Mouse (Mus musculus) left cerebral cortex, adult 11 months (tissue): ENCODE measurements around the gene Sp110.
"Not testable (repeated sequence)": the region's sequence is repeated elsewhere in the genome, so short reads cannot be mapped to it uniquely, and the experiment has no call there.

ENCODE experiments used
- DNase-seq: peaks from one replicate; pipeline ENCODE4 v3.0.0; 2022; ENCODE audit warnings: low spot score

Sp110 gene

DNA sequence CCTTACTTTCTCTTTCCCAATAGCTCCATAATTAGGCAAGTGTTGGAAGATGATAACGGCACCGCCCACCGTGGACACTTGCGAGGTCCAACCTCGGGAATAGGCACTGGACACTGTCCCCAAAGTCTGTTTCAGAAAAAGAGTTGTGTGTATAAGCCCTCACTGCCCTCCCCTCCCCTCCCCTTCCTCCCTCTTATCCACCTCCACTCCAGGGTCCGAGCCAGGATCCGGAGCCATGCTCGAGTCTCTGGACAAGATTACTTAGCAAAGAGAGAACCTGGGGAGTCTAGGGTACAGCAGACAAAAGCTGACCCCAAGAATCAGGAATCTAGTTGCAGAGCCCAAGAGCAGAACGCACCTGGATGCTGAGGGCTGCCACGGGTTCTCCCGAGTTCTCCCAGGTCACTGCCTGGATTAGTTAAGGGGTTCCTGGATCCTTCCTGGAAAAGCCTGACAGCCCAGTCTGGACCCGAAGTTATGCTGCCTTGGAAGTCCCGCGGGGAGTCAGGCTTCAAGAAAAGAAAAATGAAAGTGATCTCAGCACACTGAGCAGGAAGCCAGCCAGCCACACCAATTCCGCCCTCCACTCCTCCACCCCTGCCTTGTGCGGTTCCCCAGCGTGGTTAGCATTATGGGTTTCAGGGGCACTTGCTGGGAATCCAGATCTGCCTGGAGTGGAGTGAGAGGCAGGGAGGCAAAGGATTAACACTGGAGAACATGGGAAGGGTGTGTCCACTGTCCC is at the start of gene Sp110:
Sp110 (minus strand) TSS at position 547 of the 742 bp plus-strand sequence.
- DNase-seq = not testable (repeated sequence)

GRCm38 (mm10) chr1:85638144-85638543 is 39.5 kb upstream of the Sp110 start:
- DNase-seq = not testable (repeated sequence)

DNA sequence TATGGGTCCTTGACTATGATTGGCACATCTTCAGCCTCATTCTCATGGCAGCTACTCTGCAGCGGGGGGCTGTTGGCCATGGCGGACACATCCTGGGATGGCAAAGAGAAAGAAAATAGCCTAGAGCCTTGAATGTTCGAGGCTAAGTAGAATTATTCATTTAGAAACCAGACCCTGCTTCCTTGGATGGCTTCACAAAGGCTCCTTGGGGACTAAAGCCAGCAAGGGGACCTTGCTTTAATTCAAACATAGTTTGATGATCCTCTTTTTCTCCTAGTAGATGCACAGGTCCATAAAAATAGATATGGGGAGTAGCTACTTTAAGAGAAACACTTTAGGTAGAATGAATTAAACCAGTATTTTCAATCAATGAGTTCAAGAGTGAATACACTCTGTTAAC is 38.3 kb upstream of the Sp110 start:
- not testable (repeated sequence) for DNase-seq

GRCm38 (mm10) chr1:85618689-85619088 is 20.1 kb upstream of the Sp110 start:
- DNase-seq = not testable (repeated sequence)

DNA sequence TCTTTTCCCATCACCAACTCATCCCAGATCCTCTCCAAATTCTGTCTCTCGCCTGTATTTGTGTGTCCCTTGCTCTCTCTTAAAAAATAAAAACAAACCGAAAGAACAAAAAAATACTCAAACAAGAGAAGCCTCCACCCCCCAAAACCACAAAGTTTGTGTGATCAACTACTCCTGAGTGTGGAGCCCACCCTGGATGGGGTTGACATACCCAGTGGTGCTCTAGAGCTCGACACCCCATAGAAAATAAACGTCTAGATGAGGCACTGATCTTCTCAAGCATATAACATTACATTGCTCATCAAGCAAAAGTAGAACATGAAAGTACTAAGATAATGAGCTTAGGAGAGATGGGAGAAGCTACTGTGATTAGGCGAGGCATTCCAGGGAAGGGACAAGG is 18.5 kb upstream of the Sp110 start:
- DNase-seq = not testable (repeated sequence)

GRCm38 (mm10) chr1:85615819-85616218 is 17.2 kb upstream of the Sp110 start:
- not testable (repeated sequence) for DNase-seq

GRCm38 (mm10) chr1:85615096-85615495 is 16.5 kb upstream of the Sp110 start:
- DNase-seq = not testable (repeated sequence)

- DNase-seq = not testable (repeated sequence)
Observed at GRCm38 (mm10) chr1:85610581-85610980, 12.0 kb upstream of the Sp110 start.

GRCm38 (mm10) chr1:85608361-85608760 is 9.7 kb upstream of the Sp110 start:
- DNase-seq = not testable (repeated sequence)

- DNase-seq = not testable (repeated sequence)
Observed at GRCm38 (mm10) chr1:85604341-85604740, 5.7 kb upstream of the Sp110 start.

- not testable (repeated sequence) for DNase-seq
Observed at GRCm38 (mm10) chr1:85600794-85601193, 2.2 kb upstream of the Sp110 start.

DNA sequence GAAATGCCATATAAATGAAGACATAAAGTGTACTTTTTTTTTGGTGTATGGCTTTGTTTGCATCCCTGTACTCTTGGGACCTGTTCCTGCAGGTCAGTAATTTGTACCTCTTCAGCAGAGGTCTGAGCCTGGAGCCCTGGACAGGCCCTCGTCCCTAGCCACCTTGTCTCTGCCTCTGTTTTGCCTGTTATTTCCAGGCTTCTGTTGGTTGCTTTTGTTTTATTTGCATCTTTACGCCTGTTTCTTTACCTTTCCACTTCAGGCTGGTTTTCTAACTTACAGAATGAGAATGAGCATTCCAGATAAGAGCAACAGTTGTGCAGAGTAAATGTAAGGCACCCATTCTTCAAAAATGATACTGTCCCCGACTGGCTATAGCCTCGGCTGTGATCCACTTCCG is 1.5 kb upstream of the Sp110 start, which contains the start of gene Sp140:
Sp140 (plus strand) TSS at position 301 of the 400 bp plus-strand sequence.
- not testable (repeated sequence) for DNase-seq

GRCm38 (mm10) chr1:85592526-85592925 is 6.1 kb downstream of the Sp110 start:
- not testable (repeated sequence) for DNase-seq

- DNase-seq = not testable (repeated sequence)
Observed at GRCm38 (mm10) chr1:85588697-85589096, 9.9 kb downstream of the Sp110 start.

GRCm38 (mm10) chr1:85581518-85581917 is 17.1 kb downstream of the Sp110 start:
- DNase-seq = not testable (repeated sequence)

DNA sequence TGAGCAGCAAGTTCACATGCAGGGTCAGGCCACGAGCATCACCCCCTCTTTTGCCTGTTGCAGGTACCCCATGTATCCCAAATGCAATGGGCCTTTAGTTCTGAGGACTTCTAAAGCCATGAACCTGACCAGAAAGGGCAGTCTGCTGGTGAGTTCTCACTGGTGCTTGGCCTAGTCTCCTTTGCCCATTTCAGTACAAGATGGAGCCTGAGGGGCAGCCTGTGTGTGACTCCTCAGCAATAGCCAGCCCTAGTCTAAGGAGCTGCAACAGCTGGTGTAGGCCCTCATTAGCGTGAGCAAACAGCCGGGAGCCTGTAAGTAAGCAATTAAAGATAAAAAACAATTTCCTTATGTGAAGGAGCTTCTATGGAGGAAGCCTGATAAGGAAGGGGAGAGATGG is 18.0 kb downstream of the Sp110 start:
- not testable (repeated sequence) for DNase-seq

GRCm38 (mm10) chr1:85580148-85580534 is 18.5 kb downstream of the Sp110 start:
- DNase-seq = not testable (repeated sequence)

- not testable (repeated sequence) for DNase-seq
Observed at GRCm38 (mm10) chr1:85579199-85580147, 19.1 kb downstream of the Sp110 start.

DNA sequence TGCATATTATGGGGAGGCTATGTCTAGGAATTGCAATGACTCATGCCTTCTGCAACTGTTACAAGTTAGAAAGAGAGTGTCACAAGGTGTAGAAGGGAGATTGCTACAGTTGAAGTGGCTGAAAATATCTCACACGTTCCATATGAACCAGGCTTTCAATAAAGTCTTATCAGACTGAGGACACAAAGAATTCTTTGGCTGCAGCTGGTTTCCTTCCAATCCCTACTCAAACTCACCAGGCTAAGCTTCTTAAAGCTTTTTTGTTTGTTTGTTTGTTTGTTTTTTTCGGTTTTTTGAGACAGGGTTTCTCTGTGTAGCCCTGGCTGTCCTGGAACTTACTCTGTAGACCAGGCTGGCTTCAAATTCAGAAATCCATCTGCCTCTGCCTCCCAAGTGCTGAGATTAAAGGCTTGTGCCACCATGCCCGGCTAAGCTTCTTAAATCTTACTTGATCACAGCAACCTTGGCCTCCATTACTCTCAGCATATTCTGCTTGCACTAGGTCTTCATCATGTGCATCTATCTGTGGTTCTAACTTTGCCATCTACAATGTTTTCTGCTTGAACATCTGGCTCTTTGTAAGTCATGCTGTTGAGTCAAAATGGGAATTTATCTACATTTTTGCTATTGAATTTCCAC is 20.1 kb downstream of the Sp110 start:
- DNase-seq = not testable (repeated sequence)

DNA sequence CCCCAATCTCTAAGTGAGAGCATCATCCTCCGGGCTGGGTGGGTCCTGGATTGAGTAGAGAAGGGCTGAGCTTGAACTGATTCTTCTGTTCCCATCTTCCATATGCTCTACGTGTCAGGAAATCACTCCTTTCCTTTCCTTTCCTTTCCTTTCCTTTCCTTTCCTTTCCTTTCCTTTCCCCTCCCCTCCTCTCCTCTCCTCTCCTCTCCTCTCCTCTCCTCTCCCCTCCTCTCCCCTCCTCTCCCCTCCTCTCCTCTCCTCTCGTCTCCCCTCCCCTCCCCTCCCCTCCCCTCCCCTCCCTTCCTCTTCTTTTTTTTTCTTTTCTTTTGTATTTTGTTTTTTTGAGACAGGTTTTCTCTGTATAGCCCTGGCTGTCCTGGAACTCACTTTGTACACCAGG is 23.2 kb downstream of the Sp110 start, which contains the start of gene G530012D18Rik:
G530012D18Rik (plus strand) TSS at position 301 of the 400 bp plus-strand sequence.
- not testable (repeated sequence) for DNase-seq

GRCm38 (mm10) chr1:85573554-85573953 is 25.1 kb downstream of the Sp110 start:
- DNase-seq = not testable (repeated sequence)

DNA sequence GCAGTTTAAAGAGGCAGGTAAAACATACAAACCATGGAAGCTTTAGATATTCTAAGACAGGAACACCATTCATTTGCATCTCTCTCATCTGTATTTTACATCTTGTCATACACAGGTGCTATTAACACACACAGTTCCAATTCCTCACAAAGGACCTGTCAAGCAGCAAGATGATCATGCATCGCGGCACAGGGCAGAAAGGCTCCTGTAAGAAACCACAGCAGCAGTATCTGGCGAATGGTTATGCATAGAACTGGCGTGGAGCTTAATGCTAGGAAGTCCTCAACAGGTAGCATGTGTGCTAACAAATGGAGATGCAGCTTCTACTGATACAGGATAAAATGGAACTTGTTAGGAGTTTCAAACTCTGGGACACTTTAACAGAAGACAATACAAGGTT is 43.4 kb downstream of the Sp110 start:
- not testable (repeated sequence) for DNase-seq
